Mouse (Mus musculus): ENCODE data around the gene Trap1a.

DNA sequence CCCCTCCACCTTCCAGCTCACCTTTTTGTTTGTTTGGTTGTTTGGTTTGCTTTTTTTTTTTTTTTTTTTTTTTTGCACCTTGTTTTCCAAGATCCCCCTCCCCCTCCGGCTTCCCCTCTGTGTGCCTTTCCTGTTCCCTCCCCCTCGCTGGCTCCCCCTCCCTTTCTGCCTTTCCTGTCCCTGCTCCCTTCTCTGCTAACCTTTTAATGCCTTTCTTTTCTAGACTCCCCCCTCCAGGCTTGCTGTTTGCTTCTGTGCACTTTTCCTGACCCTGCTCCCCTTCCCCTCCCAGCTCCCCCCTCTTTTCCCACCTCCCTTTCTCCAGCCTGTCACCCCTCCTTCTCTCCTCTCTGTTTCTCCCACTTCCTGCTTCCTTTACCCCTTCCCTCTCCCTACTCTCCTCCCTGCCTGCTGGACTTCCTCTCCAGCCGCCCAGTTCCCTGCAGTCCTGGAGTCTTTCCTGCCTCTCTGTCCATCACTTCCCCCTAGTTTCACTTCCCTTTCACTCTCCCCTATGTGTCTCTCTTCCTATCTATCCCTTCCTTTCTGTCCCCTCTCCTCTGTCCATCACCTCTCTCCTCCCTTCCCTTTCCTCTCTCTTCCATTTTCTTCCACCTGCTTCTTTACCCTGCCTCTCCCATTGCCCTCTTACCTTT, 2.1 kb downstream of the Trap1a start:
- TF ChIP-seq POLR2A (IDR thresholded peaks at IDR 0.05; ENCODE audit: extremely low read depth, insufficient read depth, low read length) (no peak), CTCF (IDR thresholded peaks at IDR 0.05; ENCODE audit: low read depth, low read length) (no peak)

Data from liver, adult 2 months (tissue).